Mouse (Mus musculus): ENCODE data around the gene Sult2b1. TPM values are rescaled to one million over a fixed set of nuclear protein-coding genes. Genes with fewer than 3 reads are reported as not detected.

Gene Sult2b1
- total RNA-seq, 1 experiment from 2014 or later: 0.52 TPM

DNA sequence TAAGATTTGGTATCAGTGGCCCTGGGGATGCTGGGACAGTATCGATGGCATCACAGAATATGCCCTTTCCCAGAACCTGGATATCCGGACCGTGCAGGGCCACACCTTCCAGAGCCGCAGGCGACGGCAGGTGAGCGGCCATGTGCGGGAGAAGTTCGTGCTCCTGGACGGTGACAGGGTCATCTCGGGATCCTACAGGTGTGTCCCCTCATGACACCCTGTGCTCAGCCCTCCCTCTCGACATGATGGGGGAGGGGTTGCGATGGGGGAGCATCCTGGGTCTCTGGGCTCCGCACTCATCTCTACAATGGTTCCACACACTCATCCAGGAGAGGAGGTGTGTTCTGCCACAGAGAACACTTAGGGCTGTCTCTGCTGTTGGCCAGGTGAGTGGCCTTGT lies 60.7 kb downstream of the Sult2b1 start:
- no peak for DNase-seq

DNA sequence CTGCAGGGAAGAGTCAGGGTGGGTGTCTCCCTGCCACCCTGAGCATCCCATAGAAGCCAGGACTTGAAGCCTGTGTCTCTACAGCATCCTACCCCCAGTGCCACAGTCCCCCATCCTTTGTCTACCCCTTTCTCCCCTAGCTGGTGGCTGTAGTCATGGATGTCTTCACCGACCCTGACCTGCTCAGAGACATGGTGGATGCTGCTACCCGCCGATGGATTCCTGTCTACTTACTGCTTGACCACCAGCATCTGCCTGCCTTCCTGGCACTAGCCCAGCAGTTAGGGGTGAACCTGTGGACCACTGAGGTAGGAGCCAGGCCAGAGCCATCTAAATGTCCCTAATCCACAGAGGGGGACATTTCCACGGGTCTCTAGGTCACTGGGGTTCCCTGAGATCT lies 61.2 kb downstream of the Sult2b1 start:
- DNase-seq: peak; percentile 5

DNA sequence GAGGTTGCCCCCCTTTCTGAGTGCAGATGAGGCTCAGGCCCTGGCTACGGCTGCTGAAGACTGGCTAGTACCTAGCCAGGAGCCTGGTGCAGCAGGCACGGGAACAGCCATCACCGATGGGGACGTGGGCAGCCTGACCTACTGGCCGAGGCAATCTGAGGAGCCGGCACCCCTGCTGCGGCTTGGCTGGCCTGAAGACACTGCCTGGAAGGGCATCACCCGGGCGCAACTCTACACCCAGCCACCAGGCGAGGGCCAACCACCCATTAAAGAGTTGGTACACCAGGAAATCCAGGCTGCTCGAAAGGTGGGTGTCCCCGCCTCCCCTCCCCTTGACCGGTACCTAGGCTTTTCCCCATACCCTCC lies 62.1 kb downstream of the Sult2b1 start:
- no peak for DNase-seq

DNA sequence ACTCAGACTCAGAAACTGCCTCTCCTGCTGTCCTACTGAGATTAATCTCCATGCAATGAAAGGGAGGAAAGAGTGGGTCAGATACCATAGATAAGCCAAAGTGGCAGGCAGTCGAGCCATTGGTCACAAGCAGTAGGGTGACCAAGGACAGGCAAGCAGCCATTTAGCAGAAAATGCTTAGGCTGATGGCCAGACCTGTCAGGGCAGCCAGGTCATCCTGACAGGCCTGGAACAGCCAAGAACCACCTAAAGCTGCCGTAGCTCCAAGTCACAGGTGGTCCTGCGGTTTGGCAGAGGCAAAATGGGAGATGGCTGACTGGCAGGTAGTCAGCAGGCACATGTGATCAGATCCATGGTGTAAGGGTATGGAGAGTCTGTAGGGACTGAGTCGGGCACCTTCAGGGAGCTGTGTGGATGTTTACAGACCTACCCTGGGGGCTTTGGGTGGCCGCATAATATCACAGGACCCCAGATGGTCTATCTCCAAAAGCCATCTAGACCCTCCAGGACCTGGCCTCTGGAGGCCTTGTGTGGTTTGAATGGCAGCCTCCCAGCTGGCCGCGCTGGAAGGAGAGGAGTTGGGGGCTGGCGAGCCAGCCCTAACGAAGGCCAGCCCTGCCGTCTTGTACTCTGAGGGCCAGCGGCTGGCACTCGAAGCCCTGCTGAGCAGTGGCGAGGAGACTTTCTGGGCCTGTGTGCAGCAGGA lies 62.7 kb downstream of the Sult2b1 start:
- DNase-seq: no peak

DNA sequence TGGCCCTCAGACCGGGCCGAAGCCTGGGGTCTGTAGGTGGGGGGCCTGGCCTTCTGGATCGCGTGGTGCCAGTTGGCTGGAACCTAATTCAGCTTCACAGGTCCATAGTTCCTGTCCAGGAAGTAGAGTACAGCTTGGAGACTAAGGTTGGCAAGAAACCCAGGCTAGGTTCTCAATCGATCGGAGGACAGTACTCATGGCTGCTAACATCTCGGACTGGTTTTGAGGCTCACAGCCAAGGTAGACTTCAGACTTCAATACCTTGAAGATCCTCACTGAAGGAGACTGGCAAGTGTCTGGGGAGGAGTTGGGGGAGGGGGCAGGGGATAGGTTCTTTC lies 63.3 kb downstream of the Sult2b1 start:
- no peak for DNase-seq

DNA sequence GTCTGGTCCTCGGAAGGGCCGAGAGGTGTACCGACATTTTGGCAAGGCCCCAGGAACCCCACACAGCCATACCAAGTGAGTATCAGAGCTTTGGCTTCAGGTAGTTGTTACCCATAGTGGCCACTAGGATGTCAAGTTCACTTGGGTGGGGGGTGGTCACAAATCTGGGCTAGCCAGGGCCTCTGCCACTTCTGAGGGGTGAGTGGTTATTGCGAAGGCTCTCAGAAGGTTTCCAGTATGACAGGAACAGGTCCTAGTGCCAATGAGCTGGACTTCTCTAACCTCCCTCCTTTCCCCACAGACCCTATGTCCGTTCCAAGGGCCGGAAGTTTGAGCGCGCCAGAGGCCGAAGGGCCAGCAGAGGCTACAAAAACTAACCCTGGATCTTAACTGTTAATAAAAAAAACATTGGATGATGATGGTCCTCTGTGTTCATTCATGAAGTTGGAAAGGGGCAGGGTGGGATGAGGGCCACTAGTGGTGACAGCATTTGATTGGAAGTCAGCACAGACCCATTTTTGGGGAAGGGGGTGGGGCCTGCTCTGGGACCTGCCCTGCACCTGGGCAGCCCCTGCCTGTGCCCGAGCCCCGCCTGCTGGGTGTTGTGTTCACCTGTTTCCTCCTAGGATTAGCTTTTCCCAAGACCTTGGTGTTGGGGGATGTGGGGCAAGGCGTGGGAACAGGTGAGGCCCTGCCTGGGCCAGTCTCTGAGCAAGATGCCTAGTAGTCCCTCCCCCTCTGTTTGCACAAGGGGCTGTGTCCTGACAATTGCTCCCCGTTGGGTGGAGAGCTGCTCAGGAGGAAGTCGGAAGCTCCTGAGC lies 63.8 kb downstream of the Sult2b1 start, which contains the start of gene Fam83e:
TSS of gene Fam83e (plus strand) at position 800 of the 821 bp plus-strand sequence.
- no peak for DNase-seq

DNA sequence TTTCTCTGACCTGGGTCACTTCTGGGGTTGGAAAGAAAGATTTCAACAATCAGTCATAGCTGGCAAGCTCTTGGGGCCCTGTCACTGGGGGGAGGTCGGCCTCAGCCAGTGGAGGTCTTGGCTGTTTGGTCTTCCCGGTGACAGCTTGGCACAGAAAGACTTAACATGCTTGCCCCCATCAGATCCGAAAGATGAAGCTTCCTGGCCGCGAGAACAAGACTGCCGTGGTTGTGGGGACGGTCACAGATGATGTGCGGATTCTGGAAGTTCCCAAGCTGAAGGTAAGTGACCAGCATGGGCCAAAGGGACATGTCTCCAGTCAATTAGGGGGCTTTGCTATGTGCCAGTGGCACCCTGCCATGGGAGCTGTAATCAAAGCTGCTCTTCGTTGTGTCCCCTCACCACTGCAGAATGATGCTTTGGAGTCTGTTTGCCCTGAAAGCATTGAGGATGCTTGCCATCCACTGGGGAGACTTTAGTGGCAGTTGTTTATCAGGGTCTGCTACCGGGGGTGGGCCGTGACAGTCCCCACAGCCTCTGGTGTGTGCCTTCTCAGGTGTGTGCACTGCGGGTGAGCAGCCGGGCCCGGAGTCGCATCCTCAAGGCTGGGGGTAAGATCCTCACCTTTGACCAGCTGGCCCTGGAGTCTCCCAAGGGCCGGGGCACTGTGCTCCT lies 64.6 kb downstream of the Sult2b1 start:
- DNase-seq: no peak

DNA sequence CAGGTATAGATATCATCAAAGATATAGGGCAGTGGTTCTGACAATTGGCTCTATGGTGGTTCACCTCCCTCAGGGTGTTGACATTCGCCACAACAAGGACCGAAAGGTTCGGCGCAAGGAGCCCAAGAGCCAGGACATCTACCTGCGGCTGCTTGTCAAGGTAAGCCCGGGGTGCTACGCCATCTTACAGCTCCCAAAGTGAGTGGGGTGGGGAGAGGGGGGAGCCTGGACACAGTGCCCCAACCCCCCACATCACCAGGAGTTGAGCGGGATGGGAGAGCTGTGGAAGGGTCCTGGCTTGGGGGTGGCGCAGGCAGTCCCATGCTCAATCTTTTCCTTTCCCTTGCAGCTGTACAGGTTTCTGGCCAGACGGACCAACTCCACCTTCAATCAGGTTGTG lies 65.3 kb downstream of the Sult2b1 start:
- no peak for DNase-seq

DNA sequence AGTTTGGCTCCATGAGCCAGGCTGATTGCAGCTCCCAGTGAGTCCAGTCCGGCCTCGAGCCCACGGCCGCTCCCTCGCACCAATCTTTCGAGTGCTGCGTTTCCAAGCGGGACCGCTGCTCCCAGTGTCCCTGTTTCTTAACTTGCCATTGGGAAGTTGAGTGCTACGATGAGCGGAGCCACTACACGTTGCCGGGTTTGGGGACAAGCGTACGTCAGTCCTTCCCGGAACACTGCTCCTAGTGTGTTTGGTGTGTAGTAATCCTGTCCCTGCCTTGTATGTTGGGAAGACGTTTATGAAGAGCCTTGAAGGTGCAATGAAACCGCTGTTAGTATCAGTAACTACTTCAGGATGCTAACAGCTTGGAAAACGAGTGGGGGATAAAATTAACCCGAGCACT lies 66.1 kb downstream of the Sult2b1 start:
- no peak for DNase-seq

DNA sequence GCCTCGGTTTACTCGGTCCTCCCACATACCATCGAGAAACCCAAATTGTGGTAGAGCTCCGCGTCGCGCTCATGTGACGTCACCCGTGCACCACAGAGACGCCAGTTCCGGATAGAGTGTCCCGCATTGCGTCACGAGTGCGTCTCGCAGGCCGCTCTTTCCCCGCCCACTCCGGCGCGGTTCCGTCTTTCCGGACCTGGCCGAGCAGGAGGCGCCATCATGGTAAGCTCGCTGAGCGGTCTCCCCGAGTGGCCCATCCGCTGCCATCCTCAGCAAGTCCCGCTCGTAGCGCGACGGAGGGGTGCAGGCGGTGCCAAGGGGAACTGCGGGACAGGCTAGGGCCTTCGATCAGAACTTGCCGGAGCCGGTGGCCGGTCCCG lies 66.6 kb downstream of the Sult2b1 start, which contains the start of gene Sphk2:
TSS of gene Sphk2 (minus strand) at position 85 of the 380 bp plus-strand sequence.
- DNase-seq: peak; percentile 99

DNA sequence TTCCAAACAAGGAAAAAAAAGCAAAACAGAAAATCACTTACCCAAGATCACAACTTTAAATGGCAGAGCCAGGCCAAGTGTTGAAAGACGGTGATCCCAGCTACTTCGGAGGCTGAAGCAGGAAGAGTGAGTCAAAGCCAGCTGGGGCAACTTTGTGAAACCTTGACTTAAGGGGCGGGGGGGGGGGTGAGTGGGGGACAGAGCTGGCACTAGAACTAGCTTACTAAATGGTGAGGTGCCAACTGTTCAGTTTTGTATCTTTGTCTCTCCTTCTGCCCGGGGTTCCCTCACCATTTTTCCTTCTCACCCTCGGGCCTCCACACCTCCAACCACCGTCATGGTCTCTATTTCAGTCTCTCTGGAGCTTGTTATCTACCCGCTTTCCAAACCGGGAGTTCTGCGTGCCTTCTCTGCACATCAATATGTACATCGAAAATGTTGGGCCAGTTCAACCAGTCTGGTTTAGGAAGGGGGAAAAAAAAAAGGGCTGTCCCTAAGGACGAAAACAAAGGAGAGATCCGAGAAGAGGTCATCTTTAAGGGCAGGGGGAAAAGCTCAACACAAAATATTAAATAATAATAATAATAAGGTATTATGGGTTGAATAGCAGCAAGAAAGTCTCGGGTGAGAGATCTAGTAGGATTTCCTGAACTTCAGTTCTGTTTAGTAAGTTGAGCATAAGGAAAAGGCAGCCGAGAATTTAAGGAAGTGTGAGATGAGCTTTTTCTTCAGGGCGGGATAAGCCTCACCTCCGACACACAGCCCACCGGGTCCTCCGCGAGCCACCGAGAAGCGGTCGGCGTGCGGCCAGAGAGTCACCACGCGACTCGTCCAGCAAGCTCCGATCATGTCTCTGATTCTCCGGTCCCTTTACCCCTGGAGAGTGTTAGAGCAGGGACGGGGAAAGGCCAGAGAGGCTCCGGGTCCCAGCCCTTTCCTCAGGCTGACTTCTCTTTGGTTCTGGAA lies 67.2 kb downstream of the Sult2b1 start:
- DNase-seq: no peak

DNA sequence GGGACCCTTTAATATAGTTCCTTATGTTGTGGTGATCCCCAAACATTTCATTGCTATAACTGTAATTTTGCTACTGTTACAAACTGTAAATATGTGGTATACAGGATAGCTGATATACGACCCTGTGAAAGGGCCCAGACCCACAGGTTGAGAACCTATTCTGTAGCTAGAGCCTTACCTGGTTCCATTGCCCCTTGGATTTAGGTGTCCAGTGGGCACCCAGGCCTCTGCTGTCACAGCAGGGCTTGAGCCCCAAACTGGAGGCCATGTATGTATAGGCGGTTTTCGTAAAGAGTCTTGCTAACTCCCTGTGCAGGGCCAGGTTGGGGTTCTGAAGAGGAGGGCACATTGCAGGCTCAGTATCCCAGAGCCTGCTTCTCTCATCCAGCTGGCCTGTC lies 68.0 kb downstream of the Sult2b1 start:
- DNase-seq: no peak

DNA sequence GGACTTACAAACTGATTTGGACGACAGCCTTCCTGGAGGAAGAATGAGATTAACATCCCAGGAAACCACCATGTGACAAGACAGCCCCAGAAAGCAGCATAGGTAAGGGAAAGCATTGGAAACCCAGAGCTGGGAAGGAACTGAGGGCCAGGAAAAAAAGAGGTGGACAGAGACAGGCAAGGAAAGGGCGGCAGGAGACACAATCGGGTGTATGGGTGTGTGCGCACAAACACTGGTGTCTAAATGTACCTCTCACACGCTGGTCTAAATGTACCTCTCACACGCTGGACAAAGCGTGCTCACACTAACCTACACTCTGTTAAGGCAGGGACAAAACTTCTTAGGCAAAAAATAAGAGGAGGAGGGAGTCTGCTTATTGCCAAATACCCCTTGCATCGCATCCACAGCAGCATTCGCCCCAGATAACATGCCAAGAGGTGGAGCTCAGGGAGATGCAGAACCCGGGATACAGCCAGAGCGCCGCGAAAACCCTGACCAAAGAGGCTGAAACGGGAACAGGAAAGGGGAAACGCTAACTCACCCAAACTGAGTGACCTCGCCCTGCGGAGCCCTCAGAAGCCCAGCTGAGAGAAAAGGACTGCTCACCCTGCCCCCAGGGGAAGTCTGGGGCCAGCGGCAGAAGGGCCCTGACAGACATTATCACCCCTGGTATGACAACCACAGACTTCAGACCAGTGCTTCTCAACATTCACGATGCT lies 68.6 kb downstream of the Sult2b1 start:
- no peak for DNase-seq

DNA sequence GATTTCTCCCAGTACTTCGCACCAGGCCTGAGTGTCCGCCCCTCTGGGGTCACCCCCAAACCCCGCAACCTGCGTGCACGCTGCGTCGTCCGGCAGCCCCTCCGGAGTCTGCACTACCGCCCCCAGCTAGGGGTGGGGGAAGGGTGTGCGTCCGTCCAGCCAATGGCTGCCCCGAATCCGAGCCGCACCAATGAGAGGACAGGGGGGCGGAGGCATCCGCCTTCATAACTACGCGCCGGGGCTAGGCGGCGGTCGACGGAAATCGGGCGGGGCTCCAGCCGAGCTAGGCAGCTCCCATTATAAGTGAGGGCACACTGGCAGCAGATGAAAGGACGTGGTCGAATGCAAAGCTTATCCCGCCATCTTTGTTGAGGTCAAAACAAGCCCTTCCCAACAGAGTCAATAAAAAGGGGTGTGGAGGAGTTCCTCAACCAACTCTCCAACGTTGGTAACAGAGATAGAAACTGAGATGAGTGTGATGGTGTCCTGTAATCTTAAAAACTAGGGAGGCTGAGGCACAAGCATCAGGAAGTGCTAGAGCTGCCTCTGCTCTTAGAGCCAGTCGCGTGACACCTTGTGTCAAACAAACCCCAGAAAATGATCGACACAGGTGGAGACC lies 69.3 kb downstream of the Sult2b1 start, which contains the start of gene Rpl18:
TSS of gene Rpl18 (plus strand) at position 368 of the 619 bp plus-strand sequence.
- DNase-seq: peak; percentile 99

DNA sequence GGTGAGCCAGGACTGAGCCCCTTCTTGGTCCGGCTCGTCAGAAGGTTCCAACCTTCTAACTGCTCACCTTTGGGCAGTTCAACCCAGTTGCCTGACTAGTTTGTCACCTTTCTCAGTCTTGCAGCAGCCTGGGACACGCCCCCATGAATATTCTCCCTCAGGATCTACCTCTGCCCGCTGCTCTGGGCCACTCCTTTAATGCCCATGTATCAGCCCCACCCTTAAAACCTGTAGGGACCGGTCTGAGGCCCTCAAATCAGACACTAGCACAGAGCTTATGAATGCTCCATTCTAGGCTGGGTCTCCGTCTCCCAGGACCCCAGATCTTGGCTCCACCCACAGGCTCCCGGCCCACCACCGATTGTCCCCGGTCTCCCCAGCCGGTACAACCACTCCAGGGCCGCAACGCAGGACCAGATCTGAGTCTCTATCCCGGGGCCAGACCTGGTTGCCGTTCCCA lies 69.8 kb downstream of the Sult2b1 start:
- DNase-seq: no peak

DNA sequence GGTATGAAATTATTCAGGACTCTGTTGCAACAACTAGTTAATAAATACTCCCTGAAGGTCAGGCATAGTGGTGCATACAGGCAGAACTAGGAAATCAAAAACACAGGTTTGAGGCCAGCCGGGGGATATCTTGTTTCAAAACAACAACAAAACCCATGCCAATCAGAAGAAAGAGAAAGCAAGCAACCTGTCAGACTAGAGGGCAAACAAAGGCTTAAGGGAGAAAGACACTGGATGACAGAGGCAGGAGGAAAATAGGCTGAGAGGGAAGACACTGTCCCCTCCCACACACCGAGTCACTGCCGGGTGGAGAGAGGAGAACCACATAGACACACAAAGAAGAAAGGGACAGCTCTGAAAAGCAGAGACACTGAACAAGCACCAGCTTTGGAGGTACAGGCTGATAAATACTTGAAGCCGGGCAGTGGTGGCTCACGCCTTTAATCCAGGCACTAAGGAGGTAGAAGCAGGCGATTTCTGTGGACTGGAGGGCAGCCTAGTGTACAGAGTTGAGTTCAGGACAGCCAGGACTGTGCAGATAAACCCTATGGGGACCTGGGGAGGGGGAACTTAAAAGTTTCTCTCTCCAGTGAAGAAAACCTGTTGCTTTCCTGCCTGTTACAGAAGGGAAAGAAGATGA lies 70.5 kb downstream of the Sult2b1 start:
- no peak for DNase-seq

DNA sequence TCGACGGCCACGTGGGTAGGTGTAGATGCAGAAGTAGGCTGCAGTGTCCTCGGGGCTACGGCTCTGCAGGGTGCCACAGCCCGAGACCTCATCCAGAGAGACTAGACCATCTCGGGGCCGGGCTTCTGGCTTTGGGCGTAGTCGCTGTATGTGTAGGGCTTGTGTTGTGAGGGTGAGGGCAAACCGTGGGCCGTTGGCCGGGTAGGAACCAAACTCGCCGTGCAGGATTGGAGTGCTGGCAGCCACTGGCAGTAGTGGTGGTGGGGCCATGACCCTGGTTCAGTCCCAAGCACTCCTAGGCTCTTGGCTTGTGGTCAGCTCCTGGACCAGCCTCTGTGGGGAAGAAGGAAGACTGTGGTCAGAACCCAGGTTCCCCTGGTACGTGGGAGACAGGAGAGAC lies 71.1 kb downstream of the Sult2b1 start:
- no peak for DNase-seq

DNA sequence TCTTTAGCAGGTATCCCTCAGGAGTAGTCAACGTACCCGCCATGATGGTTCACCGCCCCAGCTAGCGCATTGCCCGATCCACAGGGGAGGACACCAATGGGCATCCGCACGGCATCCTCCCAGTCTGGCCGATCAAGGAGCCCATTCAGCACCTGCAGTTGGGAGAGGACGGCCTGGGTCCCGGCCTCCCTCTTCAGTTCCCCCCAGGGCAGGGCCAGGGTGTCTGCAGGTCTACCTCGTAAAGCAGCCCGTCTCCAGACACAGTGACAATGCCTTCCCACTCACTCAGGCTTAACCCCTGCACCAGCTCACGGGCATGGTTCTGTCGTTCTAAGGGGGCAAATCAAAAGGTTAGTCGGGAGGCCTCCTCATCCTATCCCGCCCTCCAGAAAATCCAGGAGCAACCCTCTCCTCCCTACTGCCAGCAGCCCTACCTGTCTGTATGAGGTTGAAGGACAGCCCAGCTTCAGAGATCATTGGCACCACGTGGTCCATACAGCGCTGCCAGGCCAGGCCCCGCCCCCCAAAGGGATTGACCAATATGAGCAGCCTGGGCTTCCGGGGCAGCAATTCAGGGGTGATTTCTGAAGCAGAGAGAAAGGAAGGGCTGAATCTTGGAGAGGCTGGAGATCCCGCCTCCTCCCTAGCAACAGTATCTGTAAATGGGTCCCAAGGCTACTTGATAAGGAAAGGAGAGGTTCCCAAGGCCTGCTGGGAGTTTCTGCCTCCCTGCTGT lies 72.3 kb downstream of the Sult2b1 start:
- DNase-seq: peak; percentile 92

DNA sequence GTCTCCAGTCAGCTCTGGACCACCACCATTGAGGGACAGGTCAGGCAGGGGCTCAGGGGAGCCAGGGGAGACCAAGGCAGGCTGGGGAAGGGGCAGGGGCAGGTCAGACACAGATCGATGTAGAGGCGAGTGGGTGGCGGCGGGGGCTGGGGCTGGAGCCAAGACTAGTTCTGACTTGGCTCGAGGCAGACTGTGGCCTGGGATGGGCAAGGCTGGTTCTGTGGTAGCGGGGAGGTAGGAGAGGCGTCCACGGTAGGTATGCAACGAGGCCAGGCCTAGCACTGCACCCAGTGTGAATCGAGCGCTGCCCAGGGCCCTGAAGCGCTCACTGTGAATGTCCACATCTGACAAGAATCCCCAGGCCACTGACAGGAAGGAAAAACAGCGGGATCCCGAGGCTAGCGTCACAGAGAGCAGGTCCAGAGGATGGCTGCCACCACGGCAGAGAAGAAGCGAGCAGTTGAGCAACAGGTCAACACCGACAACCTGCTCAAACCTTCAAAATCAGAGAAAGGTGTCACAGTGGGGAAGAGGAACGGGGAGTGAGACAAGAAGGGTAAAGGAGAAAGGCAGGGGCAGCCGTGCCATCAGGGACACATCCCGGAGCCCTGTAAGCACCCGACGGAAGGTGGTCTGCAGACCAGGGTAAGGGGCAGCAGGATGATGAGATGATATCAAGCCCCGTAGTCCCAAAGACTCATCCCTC lies 73.0 kb downstream of the Sult2b1 start:
- DNase-seq: peak; percentile 46
